Mouse (Mus musculus) CH12.LX (cell line): Measurements from ENCODE around the gene Mxd4. TPM values are rescaled to one million over a fixed set of nuclear protein-coding genes. Genes with fewer than 3 reads are reported as not detected.

Source experiments
- DNase-seq: peaks from one replicate; pipeline ENCODE4 v3.0.0-alpha.2; 2013; ENCODE audit errors: extremely low read depth
- H3K27ac ChIP-seq: 2 replicates; pipeline ENCODE4 v1.5.1; 2012; ENCODE audit warnings: low read depth, mild to moderate bottlenecking, control low read depth, moderate library complexity; ENCODE audit not compliant: insufficient read depth
- H3K27me3 ChIP-seq: replicated peaks from 2 replicates; pipeline ENCODE3; 2012; ENCODE audit warnings: inconsistent platforms
- H3K36me3 ChIP-seq, 2 experiments: replicated peaks in 1 of 2; 2 replicates each; pipeline versions ENCODE3 to v1.6.1; 2012; ENCODE audit warnings: inconsistent platforms in 1 of 2, low read length in 1 of 2, mild to moderate bottlenecking in 1 of 2, mixed read lengths in 1 of 2, moderate library complexity in 1 of 2; ENCODE audit not compliant: control insufficient read depth in 1 of 2, insufficient read depth in 1 of 2
- H3K4me1 ChIP-seq, 2 experiments: 2 replicates each; pipeline ENCODE4 v1.6.1; 2012; ENCODE audit warnings: inconsistent platforms in 1 of 2, moderate library complexity in 1 of 2; ENCODE audit not compliant: insufficient read depth in 2 of 2, control insufficient read depth in 1 of 2
- H3K4me2 ChIP-seq: 2 replicates; pipeline ENCODE4 v1.6.1; 2012; ENCODE audit warnings: low read depth, mild to moderate bottlenecking, control low read depth; ENCODE audit not compliant: poor library complexity, insufficient read depth, severe bottlenecking
- H3K4me3 ChIP-seq, 3 experiments: fragments of 150-350 bp in 1 of 3; sonication (generic) in 1 of 3; replicated peaks in 1 of 3; 2 replicates each; pipeline versions ENCODE3 to v1.5.1; 2011 to 2012; ENCODE audit warnings: low read depth in 2 of 3, low read length in 2 of 3, mild to moderate bottlenecking in 2 of 3, moderate library complexity in 2 of 3, control low read depth in 1 of 3, improper control_type of control experiment in 1 of 3, inconsistent platforms in 1 of 3, mixed read lengths in 1 of 3; ENCODE audit not compliant: poor library complexity in 1 of 3
- H3K79me2 ChIP-seq: replicated peaks from 2 replicates; pipeline ENCODE4 v1.6.1; 2012; ENCODE audit warnings: mild to moderate bottlenecking, moderate library complexity; ENCODE audit not compliant: control insufficient read depth, poor library complexity, insufficient read depth, severe bottlenecking; ENCODE audit errors: extremely low read depth
- H3K9ac ChIP-seq: 2 replicates; pipeline ENCODE4 v1.6.1; 2012; ENCODE audit warnings: low read depth, mild to moderate bottlenecking, control low read depth, moderate library complexity; ENCODE audit not compliant: insufficient read depth
- H3K9me3 ChIP-seq: replicated peaks from 2 replicates; pipeline ENCODE3; 2012; ENCODE audit warnings: low read length, inconsistent platforms, mixed read lengths
- CHD1 ChIP-seq: IDR thresholded peaks from 2 replicates; pipeline ENCODE4 v1.6.1; 2012; ENCODE audit warnings: low read depth, low read length, improper control_type of control experiment, inconsistent platforms
- CHD2 ChIP-seq: IDR thresholded peaks from 2 replicates; pipeline ENCODE4 v1.6.1; 2011; ENCODE audit warnings: low read length, improper control_type of control experiment
- CTCF ChIP-seq, 2 experiments: IDR thresholded peaks in 1 of 2; conservative IDR thresholded peaks in 1 of 2; 2 replicates each; pipeline ENCODE4 v1.5.1; 2011 to 2012; ENCODE audit warnings: low read depth in 2 of 2, low read length in 2 of 2, improper control_type of control experiment in 1 of 2, inconsistent platforms in 1 of 2, mild to moderate bottlenecking in 1 of 2, moderate library complexity in 1 of 2
- E2F4 ChIP-seq: IDR thresholded peaks from 2 replicates; pipeline ENCODE4 v1.6.1; 2011; ENCODE audit warnings: low read depth, low read length, improper control_type of control experiment; ENCODE audit not compliant: insufficient replicate concordance
- EP300 ChIP-seq: IDR thresholded peaks from 2 replicates; pipeline ENCODE4 v1.6.1; 2011; ENCODE audit warnings: low read length, improper control_type of control experiment
- ETS1 ChIP-seq: conservative IDR thresholded peaks from 2 replicates; pipeline ENCODE4 v1.6.1; 2012; ENCODE audit warnings: low read depth, mild to moderate bottlenecking, inconsistent platforms, low read length, improper control_type of control experiment, moderate library complexity
- GABPA ChIP-seq: IDR thresholded peaks from 2 replicates; pipeline ENCODE4 v1.6.1; 2012; ENCODE audit warnings: low read depth, low read length, improper control_type of control experiment, inconsistent platforms; ENCODE audit not compliant: insufficient replicate concordance
- HCFC1 ChIP-seq: IDR thresholded peaks from 2 replicates; pipeline ENCODE4 v1.6.1; 2012; ENCODE audit warnings: low read depth, mild to moderate bottlenecking, inconsistent platforms, low read length, improper control_type of control experiment
- IRF4 ChIP-seq: IDR thresholded peaks from 2 replicates; pipeline ENCODE4 v1.6.1; 2014; ENCODE audit warnings: low read depth, mild to moderate bottlenecking, inconsistent platforms, low read length, improper control_type of control experiment
- MAFK ChIP-seq: IDR thresholded peaks from 2 replicates; pipeline ENCODE4 v1.6.1; 2011; ENCODE audit warnings: low read length, improper control_type of control experiment; ENCODE audit not compliant: insufficient replicate concordance
- MAX ChIP-seq: IDR thresholded peaks from 2 replicates; pipeline ENCODE4 v1.6.1; 2011; ENCODE audit warnings: low read length, improper control_type of control experiment
- MYC ChIP-seq: IDR thresholded peaks from 2 replicates; pipeline ENCODE4 v1.6.1; 2011; ENCODE audit warnings: low read depth, mild to moderate bottlenecking, improper control_type of control experiment, low read length
- NELFE ChIP-seq: IDR thresholded peaks from 2 replicates; pipeline ENCODE4 v1.6.1; 2011; ENCODE audit warnings: low read depth, low read length, improper control_type of control experiment
- POLR2A ChIP-seq: IDR thresholded peaks from 2 replicates; pipeline ENCODE4 v1.6.1; 2011; ENCODE audit warnings: low read depth, mild to moderate bottlenecking, improper control_type of control experiment, low read length
- RCOR1 ChIP-seq: conservative IDR thresholded peaks from 2 replicates; pipeline ENCODE4 v1.6.1; 2012; ENCODE audit warnings: low read depth, mild to moderate bottlenecking, inconsistent platforms, low read length, improper control_type of control experiment
- SIN3A ChIP-seq: IDR thresholded peaks from 2 replicates; pipeline ENCODE4 v1.6.1; 2012; ENCODE audit warnings: low read length, improper control_type of control experiment, inconsistent platforms
- SMC3 ChIP-seq: IDR thresholded peaks from 2 replicates; pipeline ENCODE4 v1.6.1; 2011; ENCODE audit warnings: low read depth, low read length, improper control_type of control experiment
- TBP ChIP-seq: conservative IDR thresholded peaks from 2 replicates; pipeline ENCODE4 v1.6.1; 2011; ENCODE audit warnings: low read depth, low read length, improper control_type of control experiment
- ZNF384 ChIP-seq: IDR thresholded peaks from 2 replicates; pipeline ENCODE4 v1.6.1; 2012; ENCODE audit warnings: low read depth, low read length, improper control_type of control experiment, inconsistent platforms
- dilution Hi-C: fragments of 300-500 bp; cut with MboI; formaldehyde crosslinking; loops from 2 replicates; pipeline ENCODE4 v1.14.3; 2020; ENCODE audit warnings: low sequenced_read_pairs; ENCODE audit not compliant: extremely low pct_unique_long_range_greater_than_20kb, extremely low pct_ligation_motif_present
- in situ Hi-C: fragments of 300-500 bp; cut with MboI; formaldehyde crosslinking; loops from 3 replicates; pipeline ENCODE4 v1.14.3; 2019; ENCODE audit warnings: low sequenced_read_pairs, low pct_ligation_motif_present, low pct_unique_long_range_greater_than_20kb, mixed read lengths
- polyA plus RNA-seq: library from polyadenylated mRNA; unstranded; fragments of >175 nt; gene quantifications from 2 replicates; pipeline ENCODE4 v1.2.1, GENCODE M21; 2012; ENCODE audit warnings: low read depth; ENCODE audit not compliant: insufficient read length
- total RNA-seq, 2 experiments: library from RNA; depleted of rRNA; stranded (reverse); fragments of 300-350 nt in 1 of 2; fragments of >200 nt in 1 of 2; gene quantifications; 2 replicates each; pipeline ENCODE4 v1.2.3; 2012 to 2014

The Mxd4 gene
- total and polyA plus RNA-seq, 3 experiments: 4.8 to 6.2 (median 6.0) TPM

GRCm38 (mm10) chr5:34204911-34205310 lies 17.4 kb upstream of the Mxd4 start:
- Histone ChIP-seq H3K27me3 (no peaks in the 10 kb centered on the region), H3K79me2 (no peaks in the 10 kb centered on the region), H3K36me3 (no peaks in the 10 kb centered on the region), H3K4me1 (peaks cover 0 to 22% of the 10 kb centered on the region in 2 experiments; a peak in 2 of 4 replicates), H3K9ac (no peak overlapping the region), H3K4me3 (no peak overlapping the region), H3K27ac (no peak overlapping the region), H3K4me2 (no peak overlapping the region), H3K9me3 (no peaks in the 10 kb centered on the region)
- dilution Hi-C loops (no loop called here), in situ Hi-C loops (loop anchor here (5.0 kb wide), 1 partner anchor 42 kb away; no protein-coding TSS in a partner anchor)
- TF ChIP-seq TBP (no peak), NELFE (no peak), HCFC1 (no peak), E2F4 (no peak), MAFK (no peak), SIN3A (no peak), CHD2 (no peak), ZNF384 (no peak), IRF4 (no peak), EP300 (no peak), POLR2A (no peak), ETS1 (no peak), RCOR1 (no peak), CTCF (conservative IDR thresholded peaks at IDR 0.05 in 1 of 2, IDR thresholded peaks at IDR 0.05 in 1 of 2; ENCODE audit: low read depth in 2 of 2, low read length in 2 of 2) (no peak)
- DNase-seq: no peak

GRCm38 (mm10) chr5:34202006-34202405 lies 14.5 kb upstream of the Mxd4 start:
- Histone ChIP-seq H3K27ac (no peak overlapping the region), H3K9ac (no peak overlapping the region), H3K4me2 (no peak overlapping the region), H3K79me2 (no peaks in the 10 kb centered on the region), H3K4me1 (peaks cover 3 to 32% of the 10 kb centered on the region in 2 experiments; a peak in 3 of 4 replicates), H3K36me3 (no peaks in the 10 kb centered on the region), H3K27me3 (no peaks in the 10 kb centered on the region), H3K4me3 (no peak overlapping the region), H3K9me3 (no peaks in the 10 kb centered on the region)
- DNase-seq: no peak
- dilution Hi-C loops (no loop called here), in situ Hi-C loops (no loop called here)
- TF ChIP-seq SMC3 (no peak), MYC (no peak), GABPA (no peak), MAX (no peak), CHD1 (no peak), NELFE (no peak)
